Mouse (Mus musculus) stomach, embryonic 14.5 days (tissue): ENCODE data around the gene AW822073. TPM values are rescaled to one million over a fixed set of nuclear protein-coding genes. Genes with fewer than 3 reads are reported as not detected.
"Not testable (repeated sequence)": the region's sequence is repeated elsewhere in the genome, so short reads cannot be mapped to it uniquely, and the experiment has no call there.

ENCODE experiments used
- ATAC-seq: fragments of 200-750 bp; cut with Nextera tagmentation; 2 replicates; pipeline ENCODE4 v1.8.0; 2017; ENCODE audit warnings: low read depth, moderate TSS enrichment; ENCODE audit not compliant: insufficient number of reproducible peaks, insufficient read depth, low FRiP score
- H3K27ac ChIP-seq: fragments of 300-500 bp; sonication (generic); 2 replicates; pipeline ENCODE4 v1.5.1; 2014; ENCODE audit warnings: mild to moderate bottlenecking, low read length, moderate library complexity, mixed read lengths
- H3K27me3 ChIP-seq: fragments of 300-500 bp; sonication (generic); 2 replicates; pipeline ENCODE4 v1.6.1; 2014; ENCODE audit warnings: low read length, control low read depth, mixed read lengths; ENCODE audit not compliant: control insufficient read depth, insufficient read depth
- H3K36me3 ChIP-seq: fragments of 300-500 bp; sonication (generic); 2 replicates; pipeline ENCODE4 v1.6.1; 2014; ENCODE audit warnings: mild to moderate bottlenecking, control low read depth, low read length, moderate library complexity, mixed read lengths; ENCODE audit not compliant: control insufficient read depth, insufficient read depth
- H3K4me1 ChIP-seq: fragments of 300-500 bp; sonication (generic); 2 replicates; pipeline ENCODE4 v1.6.1; 2014; ENCODE audit warnings: low read length, control low read depth, mixed read lengths; ENCODE audit not compliant: control insufficient read depth, insufficient read depth
- H3K4me2 ChIP-seq: fragments of 300-500 bp; sonication (generic); replicated peaks from 2 replicates; pipeline ENCODE4 v1.6.1; 2014; ENCODE audit warnings: low read depth, low read length, control low read depth
- H3K4me3 ChIP-seq: fragments of 300-500 bp; sonication (generic); 2 replicates; pipeline ENCODE4 v1.5.1; 2014; ENCODE audit warnings: low read depth, low read length, control low read depth
- H3K9ac ChIP-seq: fragments of 300-500 bp; sonication (generic); replicated peaks from 2 replicates; pipeline ENCODE4 v1.6.1; 2014; ENCODE audit warnings: low read depth, mild to moderate bottlenecking, control low read depth, low read length, moderate library complexity, mixed read lengths
- H3K9me3 ChIP-seq: fragments of 300-500 bp; sonication (generic); 2 replicates; pipeline ENCODE4 v1.6.1; 2016; ENCODE audit warnings: low read depth, low read length, control low read depth; ENCODE audit not compliant: control insufficient read depth
- WGBS: fragments of 180-500 bp; shearing (Covaris S2); extraction: QIAGEN DNeasy Blood & Tissue Kit; methylation state at CpG from one replicate; pipeline ENCODE4 v1.1.7; 2014; 5-methylcytosine and 5-hydroxymethylcytosine counted together
- polyA plus RNA-seq: library from polyadenylated mRNA; unstranded; fragments of >200 nt; fragmentation: Nextera tagmentation; extraction: Ambion mirVana; gene quantifications from 2 replicates; pipeline ENCODE4 v1.2.1, GENCODE M21; 2014

AW822073 gene
- not detected in 2 replicates for polyA plus RNA-seq

DNA sequence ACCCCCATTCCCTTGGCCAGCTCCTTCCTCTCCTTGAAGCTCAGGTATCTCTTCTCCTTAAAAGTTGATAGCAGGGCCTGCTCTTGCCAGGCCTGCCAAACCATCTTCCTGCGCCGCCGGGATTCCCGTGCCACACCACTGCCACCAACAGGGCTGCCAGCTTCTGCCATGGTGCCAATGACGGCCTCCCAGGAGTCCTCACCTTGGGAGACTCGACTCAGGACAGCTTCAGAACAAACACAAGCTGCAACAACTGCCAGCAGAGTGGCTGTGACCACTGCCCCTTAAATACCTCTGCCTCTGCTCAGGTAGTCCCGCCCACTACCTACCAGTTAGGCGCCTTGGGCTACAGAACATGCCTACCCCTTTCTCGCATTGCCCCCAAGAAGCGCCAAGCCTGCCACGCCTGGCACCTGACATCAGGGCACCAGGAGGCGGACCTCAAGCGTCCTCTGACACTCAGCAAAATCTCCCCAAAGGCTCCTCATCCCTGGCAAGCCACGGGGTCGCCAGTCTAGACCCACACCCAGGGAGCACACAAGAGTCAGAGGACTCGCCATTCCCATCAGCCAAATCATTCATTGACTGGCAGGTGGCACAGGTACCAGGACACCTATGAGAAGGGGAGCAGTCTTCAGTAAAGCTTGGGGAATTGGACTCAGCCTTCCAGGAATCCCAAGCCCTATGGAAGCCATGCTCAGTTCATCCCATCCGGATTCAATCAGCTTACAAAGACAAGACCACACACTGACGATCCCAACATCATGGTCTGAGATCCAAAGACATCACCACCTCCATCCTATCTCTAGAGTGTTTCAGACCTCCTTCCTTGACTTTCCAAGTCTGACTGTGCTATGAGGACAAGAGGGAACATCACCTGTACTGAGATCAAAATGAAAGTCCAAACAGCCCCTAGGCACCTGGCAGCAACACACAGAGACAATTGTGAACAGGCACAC is at the start of gene AW822073:
TSS of gene AW822073 (minus strand) at position 104 of the 959 bp plus-strand sequence.
- not testable (repeated sequence) for ATAC-seq, H3K4me2 ChIP-seq, H3K9ac ChIP-seq, H3K27me3 ChIP-seq, H3K4me1 ChIP-seq, H3K4me3 ChIP-seq, H3K27ac ChIP-seq, H3K36me3 ChIP-seq, H3K9me3 ChIP-seq
- WGBS, result 84% methylated on average over 16 of the region's 18 CpGs

- Histone ChIP-seq H3K4me3 (no peak overlapping the region), H3K4me2 (no peak overlapping the region)
- 66% methylated on average over 5 of the region's 5 CpGs for WGBS
Observed at GRCm38 (mm10) chr10:58258466-58258865, 33.7 kb upstream of the AW822073 start.

DNA sequence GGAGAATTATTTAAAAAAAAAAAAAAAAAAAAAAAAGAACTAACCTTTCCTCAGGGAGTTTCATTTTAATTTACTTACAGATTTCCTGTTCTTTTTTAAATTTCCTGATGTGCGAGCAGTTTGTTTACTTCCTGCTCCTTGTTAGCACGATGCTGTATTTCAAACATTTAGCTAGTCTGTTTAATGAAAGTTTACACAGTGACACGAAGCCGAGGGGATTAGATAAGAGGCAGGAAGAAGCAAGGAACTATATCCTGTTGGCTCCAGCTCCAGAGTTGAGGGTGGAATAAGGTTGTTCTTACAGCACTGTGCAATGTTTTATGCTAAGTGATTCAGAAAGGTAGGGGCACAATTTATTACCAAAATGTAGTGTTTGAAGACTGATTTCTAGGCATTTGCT is 31.2 kb upstream of the AW822073 start:
- H3K36me3 ChIP-seq, result peaks cover 6% of the 10 kb centered on the region
- H3K4me1 ChIP-seq, result peaks cover 3% of the 10 kb centered on the region; the same call in 1 of the 2 replicates
- under 1% methylated on average over 4 of the region's 4 CpGs for WGBS
- H3K4me3 ChIP-seq, result peak overlapping the region; percentile 60
- peak overlapping the region; percentile 50 for H3K4me2 ChIP-seq
- H3K27me3 ChIP-seq, result no peaks in the 10 kb centered on the region
- H3K27ac ChIP-seq, result peak overlapping the region; percentile 49
- peak overlapping the region; percentile 54; the same call in 1 of the 2 replicates for H3K9ac ChIP-seq
- no peaks in the 10 kb centered on the region for H3K9me3 ChIP-seq
- no peak for ATAC-seq

More at GRCm38 (mm10) chr10:58258466-58258865, 33.7 kb upstream of the AW822073 start:
- H3K9ac ChIP-seq, result no peak overlapping the region
- H3K27me3 ChIP-seq, result no peaks in the 10 kb centered on the region
- H3K27ac ChIP-seq, result no peak overlapping the region
- peaks cover 14% of the 10 kb centered on the region for H3K36me3 ChIP-seq
- H3K4me1 ChIP-seq, result peaks cover 3% of the 10 kb centered on the region; the same call in 1 of the 2 replicates
- ATAC-seq, result no peak
- H3K9me3 ChIP-seq, result no peaks in the 10 kb centered on the region

GRCm38 (mm10) chr10:58255213-58255892 is 30.6 kb upstream of the AW822073 start, which contains the start of gene Gcc2:
Gcc2 (plus strand) TSS chr10:58255497.
- Histone ChIP-seq H3K27ac (peak within 1 kb of the TSS; percentile 49), H3K4me2 (peak within 1 kb of the TSS; percentile 50), H3K4me1 (peaks cover 3% of the 10 kb centered on the region; the same call in 1 of the 2 replicates), H3K9ac (peak within 1 kb of the TSS; percentile 54), H3K4me3 (peak within 1 kb of the TSS; percentile 60), H3K9me3 (no peaks in the 10 kb centered on the region), H3K27me3 (no peaks in the 10 kb centered on the region), H3K36me3 (peaks cover 6% of the 10 kb centered on the region)
- ATAC-seq, result peak; percentile 97
- WGBS, result under 1% methylated on average over 58 of the region's 58 CpGs

DNA sequence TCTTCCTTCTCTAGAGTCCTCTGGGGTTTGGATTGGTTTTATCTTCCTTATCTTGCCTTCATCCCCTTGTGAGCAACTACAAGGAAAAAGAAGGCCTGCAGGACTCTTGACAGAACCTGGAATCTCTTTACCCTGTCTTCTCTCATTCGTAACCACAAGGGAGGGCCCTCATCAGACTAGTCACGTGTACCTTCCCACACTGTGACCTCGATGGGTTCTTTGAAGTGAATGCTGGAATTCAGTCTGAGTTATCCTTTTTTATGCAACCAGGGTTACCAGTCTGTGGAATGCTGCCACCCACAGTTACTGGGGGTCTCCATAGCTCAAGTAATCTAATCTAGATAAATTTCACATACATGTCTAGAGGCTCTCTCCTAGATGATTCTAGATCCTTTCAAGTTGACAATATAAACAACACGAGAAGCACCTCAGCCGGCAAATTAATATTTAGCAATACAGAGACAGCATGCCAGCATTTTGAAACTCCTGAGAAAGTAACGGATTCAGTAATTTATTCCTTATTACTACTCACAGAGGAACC is 30.0 kb upstream of the AW822073 start:
- Histone ChIP-seq H3K9ac (peak overlapping the region; percentile 54; the same call in 1 of the 2 replicates), H3K27ac (no peak overlapping the region), H3K27me3 (no peaks in the 10 kb centered on the region), H3K4me1 (peaks cover 3% of the 10 kb centered on the region; the same call in 1 of the 2 replicates), H3K4me3 (peak overlapping the region; percentile 60), H3K36me3 (peaks cover 6% of the 10 kb centered on the region), H3K9me3 (no peaks in the 10 kb centered on the region), H3K4me2 (peak overlapping the region; percentile 50)
- WGBS, result 33% methylated on average over 6 of the region's 6 CpGs
- ATAC-seq, result peak; percentile 24; the same call in 1 of the 2 replicates

DNA sequence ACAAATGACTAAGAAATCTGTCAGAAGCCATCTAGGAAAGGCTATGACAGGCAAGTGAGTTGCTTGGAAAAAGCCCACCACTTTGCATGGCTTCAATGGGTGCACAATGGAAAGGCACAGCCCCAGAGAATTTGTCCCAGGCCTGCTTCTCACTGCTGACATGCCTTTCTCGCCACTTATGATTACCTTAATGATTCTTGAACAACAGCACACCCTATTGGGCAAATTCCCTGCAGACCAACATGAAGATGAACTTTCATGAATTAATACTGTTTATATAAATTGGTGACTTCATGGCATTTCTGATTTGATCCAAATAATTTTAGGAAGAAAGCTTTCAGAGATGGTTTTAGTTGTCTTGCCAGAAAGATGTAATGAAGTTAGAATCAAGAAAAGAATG is 24.8 kb upstream of the AW822073 start:
- H3K27ac ChIP-seq, result no peak overlapping the region
- H3K27me3 ChIP-seq, result no peaks in the 10 kb centered on the region
- 24% methylated on average over 1 of the region's 1 CpGs for WGBS
- no peak for ATAC-seq
- H3K4me1 ChIP-seq, result no peaks in the 10 kb centered on the region
- no peaks in the 10 kb centered on the region for H3K9me3 ChIP-seq
- H3K4me3 ChIP-seq, result no peak overlapping the region
- no peak overlapping the region for H3K9ac ChIP-seq
- no peaks in the 10 kb centered on the region for H3K36me3 ChIP-seq
- H3K4me2 ChIP-seq, result no peak overlapping the region

DNA sequence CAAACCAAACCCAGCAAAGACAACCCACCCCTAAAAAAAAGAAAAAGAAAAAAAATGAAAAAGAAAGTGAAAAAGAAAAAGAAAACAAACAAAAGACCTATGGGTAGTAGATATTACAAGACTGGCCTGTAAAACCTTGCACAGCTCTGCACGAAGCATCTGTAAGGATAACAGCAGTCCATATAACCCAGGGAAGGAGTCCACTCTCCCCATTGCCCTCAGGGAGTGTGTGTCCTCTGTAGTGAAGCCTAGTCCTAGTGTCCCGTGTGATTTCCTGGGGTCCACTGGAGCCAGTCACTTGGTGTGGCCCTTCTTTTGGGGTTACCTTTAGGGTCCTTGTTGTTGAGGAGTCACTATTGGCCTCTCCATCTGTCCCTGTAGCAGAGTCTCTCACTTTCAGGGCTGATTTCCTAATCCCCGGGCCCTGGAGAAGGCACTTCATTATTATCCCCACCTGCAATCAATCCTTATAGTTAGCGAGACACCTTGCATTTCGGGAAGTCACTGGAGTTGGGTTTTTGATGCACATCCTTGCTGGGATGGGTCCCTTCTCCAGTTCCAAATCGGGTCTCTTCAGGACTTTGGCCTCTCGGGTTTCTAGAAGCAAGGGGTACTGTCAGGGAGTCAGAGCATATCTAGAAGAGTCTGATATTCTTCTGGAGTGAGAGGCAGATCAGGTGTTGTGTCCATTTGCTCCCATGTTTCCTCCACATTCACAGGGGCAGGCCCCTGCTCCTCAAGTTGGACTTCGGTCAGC is 14.4 kb upstream of the AW822073 start:
- not testable (repeated sequence) for H3K9me3 ChIP-seq, H3K4me3 ChIP-seq, H3K36me3 ChIP-seq, H3K27ac ChIP-seq, H3K4me1 ChIP-seq, H3K9ac ChIP-seq, H3K4me2 ChIP-seq, H3K27me3 ChIP-seq
- peak; percentile 84 for ATAC-seq
- WGBS, result 87% methylated on average over 7 of the region's 8 CpGs
